Mouse (Mus musculus) cerebellum, adult 11 months (tissue): ENCODE measurements around the gene Cdc42ep3.

ENCODE experiments used
- DNase-seq: peaks from one replicate; pipeline ENCODE4 v3.0.0; 2022

Gene Cdc42ep3

DNA sequence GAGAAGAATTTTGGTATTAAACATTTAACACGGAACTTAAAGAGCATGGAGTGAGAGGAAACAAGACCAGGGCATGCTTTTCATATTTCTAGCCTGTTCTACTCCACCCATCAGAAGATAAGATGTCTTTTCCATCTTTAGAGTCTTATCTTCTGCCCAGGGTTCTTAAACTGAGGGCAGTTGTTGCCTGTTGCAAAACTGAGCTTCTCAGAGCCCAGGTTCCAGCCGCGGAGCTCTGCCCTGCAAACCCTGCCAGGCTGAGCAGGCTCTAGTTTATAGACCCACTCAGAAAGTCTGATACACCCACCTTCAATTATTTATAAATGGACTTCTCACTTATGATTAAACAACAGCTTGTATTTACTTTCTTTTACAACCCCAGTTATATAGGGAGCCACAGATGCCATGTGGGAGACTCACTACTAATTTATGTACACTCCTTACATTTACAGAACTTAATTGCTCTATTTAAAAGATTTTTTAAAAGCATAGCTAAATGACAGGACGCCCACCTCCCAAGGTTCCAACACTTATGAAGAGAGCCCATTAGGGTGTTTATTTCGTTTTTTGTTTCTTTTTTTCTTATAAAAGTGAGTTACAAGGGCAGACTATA is 11.5 kb downstream of the Cdc42ep3 start:
- no peak for DNase-seq

DNA sequence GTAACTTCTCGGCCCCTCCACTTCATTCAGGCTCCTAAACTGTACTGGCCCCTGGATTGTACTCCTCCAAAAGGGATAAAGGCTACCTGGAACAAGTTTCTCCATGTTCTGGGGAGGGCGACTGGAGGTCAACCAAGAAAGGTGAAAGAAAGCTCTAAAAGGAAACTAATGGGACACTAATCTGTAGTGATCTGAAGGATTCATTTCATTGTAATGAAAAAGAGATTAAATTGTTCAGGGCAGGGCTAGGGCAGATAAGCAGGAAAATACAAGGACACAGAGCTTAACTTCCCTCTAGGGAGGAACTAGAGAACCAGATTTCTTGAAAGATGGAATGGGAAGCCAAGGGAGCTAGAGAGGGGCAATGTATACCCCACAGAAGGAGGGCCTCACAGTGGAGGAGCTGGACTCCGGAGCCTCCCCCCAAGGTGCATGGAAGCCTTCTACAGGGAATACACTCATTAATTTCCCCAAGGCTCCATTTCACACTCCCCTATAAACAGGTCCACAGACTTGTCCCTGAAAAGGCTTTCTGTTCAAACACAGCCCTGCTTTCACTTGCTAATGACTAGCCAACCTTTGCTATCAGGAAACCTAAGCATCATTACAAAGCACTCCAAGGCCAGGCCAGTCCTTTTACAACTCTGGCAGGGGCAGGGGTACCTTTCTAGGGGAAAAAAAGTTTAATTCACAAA is 12.1 kb downstream of the Cdc42ep3 start:
- DNase-seq = no peak

DNA sequence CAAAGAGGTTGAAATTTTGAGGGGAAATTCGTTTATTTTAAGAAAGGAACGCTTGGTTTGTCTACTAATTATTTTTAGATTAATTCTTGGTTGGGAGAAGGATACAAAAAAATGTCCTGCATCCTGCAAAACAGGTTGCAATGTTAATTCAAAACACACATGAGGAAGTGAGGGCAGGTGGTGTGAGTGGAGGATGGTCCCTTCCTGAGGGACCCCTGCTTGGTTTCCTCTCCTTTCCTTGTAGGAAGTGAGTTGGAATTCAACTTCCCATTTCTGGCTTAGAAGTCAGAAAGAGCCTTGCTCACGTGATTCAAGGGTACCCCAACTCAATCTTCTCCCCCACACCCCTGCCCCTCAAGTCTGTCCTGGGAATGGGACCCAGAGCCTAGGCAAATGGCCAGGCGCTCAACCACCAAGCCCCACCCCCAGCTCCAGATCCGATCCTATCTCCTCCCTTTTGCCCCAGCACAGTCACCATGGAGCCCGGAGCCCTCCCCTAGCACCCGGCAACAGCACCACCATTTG is 12.9 kb downstream of the Cdc42ep3 start:
- no peak for DNase-seq

DNA sequence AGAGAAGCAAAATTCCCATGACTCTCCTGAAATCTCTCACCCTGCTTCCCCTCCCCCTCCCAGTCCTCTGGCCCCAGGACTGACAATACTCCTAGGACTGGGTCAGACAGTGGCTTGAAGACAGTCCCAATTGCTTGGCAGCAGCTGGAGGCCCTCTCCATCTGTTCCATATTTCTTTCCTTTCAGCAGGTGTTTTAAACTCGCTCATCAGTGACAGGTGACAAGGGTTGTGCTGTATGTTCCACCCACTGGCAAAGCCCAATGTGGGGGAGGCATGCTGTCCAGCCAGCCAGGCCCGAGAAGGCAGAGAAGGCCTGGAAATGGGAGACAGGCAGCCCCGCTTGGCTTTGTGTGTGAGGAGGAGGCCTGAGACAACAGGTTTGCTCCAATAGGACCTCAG is 17.4 kb downstream of the Cdc42ep3 start:
- no peak for DNase-seq

DNA sequence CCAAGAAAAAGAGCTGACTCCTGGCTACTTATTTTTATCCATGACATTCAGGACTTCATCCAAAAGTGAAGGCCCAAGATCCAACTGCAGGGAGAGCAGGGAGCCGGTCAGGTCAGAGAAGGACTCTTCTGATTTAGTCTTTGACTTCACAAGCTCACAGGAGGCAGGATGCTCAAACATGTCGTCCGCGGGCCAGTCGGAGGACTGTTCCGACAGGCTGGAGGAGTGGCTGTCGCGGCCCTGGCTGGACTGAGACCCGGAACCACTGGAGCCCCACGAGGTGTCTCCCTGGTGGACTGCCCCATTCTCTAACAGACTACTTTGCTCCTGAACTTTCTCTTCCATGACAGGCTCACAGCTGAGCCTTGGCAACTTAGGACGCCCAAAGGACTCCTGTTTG is 20.2 kb downstream of the Cdc42ep3 start:
- no peak for DNase-seq

DNA sequence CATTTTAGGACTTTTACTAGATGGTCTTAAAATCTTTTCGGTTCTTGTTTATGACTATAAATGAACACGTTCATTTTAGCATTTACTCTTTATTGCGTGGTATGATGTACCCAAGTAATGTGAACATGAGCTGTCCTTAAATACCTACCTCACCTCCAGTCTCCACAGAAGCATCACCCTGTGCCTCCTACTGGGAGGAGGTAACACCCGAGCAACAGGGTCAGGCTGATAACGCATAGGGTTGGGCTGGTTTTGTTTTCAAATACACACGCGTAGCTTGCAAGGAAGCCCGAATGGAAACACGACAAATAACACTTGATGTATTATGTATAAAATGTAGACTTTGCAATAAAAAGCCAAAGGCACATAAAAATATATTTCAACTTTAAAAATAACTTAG is 21.2 kb downstream of the Cdc42ep3 start:
- no peak for DNase-seq

DNA sequence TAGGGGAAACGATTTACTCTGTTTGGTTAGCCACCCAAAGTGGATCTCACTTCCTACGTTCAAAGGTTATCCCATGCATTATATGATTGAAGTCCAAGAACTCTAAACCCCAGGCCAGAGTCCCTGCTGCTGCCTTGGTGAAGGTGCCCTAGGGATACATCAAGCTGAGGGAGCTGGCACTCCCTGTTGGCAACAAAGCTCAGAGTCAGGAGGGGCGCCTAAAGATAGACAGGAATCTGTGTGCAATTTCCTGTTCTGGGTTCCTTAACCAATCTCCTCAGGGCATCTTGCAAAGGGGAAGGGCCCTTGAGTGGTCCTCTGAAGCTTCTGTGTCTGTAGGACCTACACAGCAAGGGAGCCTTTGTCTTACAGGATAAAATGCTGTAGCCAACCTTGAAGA is 22.0 kb downstream of the Cdc42ep3 start:
- no peak for DNase-seq

DNA sequence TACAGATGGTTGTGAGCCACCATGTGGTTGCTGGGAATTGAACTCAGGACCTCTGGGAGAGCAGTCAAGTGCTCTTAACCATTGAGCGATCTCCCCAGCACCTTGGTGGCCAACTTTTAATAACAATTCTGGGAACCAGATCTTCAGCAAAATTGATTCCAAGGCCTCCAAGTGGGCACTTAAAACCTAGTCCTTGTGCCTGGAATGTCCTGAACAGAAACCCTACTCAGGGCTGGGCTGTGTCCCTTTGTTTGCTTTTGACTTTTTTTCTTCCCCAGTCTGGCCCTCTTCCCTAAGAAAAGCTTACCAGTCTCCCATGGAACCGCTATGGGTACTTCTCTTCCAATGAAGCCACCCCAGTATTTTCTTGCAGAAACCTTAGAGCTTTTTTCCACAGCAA is 24.5 kb downstream of the Cdc42ep3 start:
- no peak for DNase-seq

DNA sequence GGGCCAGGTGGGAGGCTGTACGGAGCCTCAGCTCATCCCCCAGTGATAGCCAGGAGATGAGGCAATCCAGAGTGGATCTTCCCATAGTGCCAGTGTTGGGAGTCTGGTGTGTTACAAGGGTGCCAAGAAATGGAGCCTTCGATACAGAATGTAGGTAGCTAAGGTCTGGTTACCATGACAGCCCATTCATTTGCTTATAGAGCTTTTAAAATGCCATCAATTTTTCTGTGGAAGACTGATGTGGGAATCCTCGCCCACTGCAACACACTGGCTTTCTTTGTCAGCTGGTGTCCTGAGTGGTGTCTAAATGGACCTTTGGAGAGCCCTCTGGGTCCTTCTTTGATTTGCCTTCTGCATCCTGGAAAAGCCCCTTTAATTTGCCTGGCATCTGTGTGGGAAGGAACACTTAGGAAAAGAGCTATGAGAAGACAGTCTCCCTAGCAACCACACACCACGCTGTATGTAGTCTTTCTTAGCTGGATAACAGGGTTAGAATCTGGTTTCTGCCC is 28.0 kb downstream of the Cdc42ep3 start:
- no peak for DNase-seq

DNA sequence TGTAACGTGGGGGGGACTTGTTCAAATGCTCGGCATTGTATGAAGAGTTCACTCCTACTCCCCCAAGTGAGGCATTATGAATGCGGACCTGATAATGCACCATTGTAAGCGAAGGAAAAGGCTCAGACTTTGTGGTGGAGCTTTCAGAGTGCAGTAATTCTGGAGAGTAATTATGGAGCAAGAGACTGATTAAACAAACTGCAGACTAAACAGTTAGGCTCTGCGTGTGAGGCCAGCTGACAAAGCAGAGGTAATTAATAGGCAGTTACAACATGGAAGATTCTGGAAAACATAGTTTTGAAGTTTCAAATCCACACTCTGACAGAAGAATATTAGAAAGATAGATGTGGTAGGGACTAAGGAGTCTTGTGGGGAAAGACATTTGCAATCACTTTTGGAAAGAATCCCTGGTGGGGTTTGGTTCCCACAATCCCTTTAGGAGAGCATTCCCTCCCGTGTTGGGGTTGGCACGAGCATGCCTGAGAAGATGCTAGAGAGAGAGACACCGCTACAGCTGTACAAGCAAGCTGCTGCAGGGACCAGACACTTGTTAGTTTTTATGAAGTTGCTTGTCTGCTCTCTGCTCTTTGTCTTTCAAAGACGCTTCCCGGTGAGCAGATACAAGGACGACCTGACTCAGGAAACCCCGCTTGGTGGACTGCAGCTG is 37.7 kb downstream of the Cdc42ep3 start:
- DNase-seq = no peak

DNA sequence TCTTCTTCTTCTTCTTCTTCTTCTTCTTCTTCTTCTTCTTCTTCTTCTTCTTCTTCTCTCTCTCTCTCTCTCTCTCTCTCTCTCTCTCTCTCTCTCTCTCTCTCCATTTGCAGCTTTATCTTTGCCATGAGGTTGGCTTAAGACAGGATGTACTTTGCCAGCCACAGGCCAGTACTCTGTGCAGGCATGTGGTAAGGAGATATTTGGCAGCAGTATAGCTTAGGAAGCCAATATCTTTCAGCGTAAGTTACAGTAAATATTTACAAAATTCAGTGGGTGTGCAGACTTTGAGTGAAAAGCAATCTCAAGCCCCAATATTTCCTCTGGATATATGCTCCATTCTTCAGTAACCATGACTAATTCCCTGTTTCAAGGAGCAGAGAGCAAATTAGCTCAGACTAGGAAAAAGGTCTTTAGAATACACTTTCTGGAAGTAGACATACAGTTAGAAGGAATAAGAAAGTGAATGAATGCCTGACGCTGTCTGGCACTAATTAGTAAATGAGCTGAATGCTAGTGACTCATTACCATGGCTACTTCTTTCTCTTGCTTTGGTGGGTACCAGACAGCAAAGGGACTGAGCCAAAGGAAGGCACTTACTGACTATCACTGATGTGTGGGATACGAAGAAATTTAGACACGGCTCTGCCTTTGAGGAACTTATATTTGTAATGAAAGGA is 39.3 kb downstream of the Cdc42ep3 start:
- DNase-seq = no peak

DNA sequence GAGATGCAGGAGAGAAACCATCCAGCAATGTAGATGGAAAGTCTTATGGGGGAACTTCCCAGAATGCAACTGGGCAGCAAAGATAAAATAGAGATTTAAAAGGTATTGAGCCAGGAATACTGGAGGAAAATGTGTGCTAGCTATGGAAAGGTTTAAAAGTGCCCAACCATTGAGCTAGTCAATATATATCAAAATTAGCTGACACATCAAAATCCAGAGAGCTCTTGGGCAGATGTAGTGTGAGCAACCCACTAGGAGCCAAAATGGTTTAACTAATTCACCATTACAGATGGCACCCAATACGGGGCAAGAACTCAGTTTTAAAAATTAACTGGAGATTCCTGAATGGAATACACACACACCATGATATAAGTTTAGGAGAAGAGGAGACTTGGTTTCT is 44.4 kb downstream of the Cdc42ep3 start:
- DNase-seq = no peak

DNA sequence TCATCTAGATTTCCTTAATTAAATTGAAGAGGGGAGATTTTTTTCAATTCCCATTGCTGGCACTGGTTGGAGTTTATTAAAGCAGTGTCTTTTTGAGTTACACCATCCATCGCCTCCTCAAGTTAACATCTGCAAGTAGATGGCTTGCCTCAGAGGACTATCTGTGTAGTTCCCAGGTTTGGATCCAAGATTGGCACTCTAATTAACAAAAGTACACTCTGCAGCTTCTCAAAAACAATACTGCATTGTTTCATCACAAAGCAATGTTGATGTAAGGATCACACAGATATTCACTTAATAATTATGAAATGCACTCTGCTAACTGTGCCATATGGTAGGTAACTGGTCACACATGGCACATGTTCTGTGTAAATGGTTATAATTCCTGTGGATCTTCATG is 45.4 kb downstream of the Cdc42ep3 start:
- DNase-seq = no peak

DNA sequence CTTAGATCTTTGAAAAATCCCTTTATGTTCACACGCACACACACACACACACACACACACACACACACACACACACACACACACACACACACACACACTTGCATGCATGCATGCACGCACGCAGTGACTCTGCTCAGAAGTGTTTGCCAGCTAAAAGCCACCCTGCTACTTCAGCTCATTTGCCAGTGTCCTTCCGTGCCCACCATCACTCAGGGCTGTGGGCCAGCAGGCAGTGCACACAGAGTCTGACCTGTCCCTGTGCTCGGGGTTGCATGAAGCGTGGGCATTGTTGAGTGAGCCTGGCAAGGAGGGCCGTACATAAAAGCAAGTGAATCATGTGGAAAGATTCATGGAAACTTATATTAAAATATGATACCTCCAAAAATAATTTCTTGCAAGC is 49.2 kb downstream of the Cdc42ep3 start:
- DNase-seq = no peak

DNA sequence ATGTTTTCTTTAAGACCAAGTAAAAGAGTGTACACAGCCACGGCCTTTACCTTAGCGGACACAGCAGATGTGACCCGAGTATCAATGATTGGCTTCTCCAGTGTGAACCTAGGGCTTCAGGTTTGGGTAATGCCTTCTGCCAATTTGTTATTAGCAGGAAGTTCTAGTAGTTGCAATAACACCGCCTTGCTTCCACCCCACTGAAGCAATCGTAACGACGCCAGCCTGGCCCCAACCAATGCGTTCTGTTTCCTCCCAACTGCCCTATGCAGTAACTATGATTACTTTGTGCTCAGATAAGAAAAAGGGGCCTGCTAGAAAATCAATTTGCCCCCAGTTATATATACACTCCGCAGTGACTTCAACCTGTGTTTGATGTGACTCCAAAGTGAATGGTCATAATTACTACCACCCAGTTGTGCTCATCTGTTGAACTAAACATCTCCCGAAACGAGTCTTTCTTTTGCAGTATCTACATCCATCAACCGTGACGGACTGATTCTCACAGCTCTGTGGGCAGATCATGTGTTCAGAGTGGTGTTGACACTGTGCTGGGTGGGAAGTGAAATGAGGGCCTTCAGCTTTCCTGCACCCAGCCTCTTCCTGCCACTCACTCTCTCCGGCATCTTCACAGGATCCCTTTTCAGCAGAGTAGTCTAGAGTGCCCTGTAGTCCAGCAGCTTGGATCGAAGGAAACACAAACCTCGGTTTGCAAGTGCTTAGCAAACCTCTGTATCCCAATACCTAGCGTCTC is 51.0 kb downstream of the Cdc42ep3 start:
- no peak for DNase-seq

DNA sequence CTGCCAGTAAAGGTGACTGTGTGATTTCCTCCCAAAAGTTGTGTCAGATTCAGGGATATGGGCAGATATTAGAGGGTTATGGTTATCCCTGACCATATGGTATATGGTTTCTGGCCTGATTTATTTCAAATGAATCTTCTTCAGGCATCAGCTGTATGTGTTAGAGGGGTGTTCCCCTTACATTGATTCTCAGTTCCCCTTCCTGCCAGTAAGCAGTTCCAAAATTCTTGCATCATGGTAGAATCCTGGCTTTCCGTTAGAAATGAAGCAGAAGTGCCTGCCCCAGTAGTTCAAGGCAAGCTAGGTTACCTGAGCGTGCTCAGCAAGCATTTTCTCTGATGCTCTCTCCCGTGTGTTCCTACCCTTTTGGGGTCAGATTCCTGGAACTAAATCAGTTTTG is 51.7 kb downstream of the Cdc42ep3 start:
- no peak for DNase-seq

DNA sequence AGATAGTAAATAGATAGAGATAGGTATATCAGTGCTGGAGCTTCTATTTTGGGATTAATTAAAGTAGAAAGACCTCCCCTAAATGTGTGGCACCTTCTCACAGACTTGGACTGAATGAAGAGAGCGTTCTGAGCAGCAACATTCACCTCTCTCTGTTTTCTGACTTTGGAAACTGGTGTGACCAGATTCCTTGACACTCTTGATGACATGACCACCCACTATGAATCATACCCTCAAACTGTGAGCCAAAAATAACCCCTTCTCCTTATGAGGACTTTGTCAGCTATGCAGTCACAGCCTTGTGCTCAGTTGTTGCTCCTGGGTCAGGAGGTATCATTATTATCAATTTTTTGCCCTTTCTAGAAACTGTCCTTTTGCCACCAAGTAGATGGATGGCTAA is 55.0 kb downstream of the Cdc42ep3 start:
- DNase-seq = no peak

DNA sequence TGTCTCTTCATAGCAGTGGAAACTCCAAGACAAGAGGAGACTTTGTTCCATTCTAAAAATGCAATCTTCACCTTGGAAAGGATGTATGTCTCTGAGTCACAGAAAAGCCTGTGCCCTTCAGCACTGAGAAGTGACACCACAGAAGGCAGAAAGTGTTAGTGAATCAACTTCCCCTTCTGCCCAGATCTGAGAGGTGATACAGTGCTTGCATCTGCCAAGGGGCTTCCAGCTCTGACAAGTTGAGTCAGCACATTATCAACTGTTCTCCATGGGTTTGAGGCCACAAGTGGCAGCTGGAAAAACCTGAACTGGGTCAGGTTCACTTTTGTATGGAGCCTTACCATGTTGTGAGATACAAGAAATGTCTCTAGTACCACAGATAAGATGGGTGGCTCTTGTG is 55.9 kb downstream of the Cdc42ep3 start:
- no peak for DNase-seq

DNA sequence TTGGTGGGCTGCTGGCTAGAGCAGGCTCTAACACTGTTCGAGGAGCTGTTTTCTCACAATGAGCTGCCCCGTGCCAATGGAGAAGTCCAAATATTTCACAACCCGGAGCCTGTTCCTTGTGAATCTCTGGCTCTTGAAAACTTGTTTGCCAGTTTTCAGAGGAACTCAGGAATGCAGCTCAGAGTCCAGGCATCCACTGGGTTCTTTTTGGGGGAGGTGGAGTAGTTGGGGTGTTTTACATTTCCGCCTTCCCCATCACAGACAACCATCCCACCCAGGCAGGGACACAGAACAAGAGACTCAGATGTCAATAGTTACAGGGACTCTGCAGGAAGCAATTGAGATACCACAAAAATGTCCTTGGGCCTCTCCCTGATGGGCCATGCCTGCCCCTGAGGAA is 59.0 kb downstream of the Cdc42ep3 start:
- no peak for DNase-seq

DNA sequence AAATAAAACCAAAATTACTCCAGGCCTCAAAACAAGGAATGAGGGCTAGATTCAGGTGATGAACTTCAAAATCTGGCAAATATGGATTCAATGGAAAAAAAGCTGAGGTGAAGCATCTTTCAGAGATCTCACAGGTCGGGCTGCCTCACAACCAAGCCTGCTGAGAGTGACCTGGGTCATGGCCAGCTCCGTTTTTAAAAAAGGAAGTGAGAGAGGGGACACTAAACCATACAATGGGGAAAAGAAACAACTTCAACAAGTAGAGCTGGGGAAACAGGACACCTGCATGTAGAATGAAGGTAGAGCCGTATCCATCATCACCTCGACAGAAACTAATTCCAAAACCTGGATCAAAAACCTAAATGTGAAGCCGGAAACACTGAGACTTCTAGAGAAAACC is 63.2 kb downstream of the Cdc42ep3 start:
- no peak for DNase-seq

DNA sequence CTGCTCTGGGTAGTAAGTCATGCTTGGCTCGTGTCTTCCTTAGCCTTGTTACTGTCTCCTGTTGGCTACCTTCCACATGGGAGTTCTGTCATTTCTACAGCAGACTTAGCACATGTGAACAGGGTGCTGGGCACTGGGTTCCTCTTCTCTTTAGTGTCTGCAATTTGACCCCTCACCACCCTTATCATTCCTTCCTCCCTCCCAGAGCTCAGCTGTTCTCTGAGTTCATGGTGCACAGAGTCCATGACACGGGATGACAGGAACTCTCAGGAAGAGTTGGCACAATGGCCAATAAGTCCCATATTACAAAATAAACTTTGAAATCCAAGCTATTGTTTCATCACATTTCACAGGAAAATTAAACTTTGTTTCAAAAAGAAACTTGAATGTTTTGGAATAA is 64.2 kb downstream of the Cdc42ep3 start:
- DNase-seq = no peak

DNA sequence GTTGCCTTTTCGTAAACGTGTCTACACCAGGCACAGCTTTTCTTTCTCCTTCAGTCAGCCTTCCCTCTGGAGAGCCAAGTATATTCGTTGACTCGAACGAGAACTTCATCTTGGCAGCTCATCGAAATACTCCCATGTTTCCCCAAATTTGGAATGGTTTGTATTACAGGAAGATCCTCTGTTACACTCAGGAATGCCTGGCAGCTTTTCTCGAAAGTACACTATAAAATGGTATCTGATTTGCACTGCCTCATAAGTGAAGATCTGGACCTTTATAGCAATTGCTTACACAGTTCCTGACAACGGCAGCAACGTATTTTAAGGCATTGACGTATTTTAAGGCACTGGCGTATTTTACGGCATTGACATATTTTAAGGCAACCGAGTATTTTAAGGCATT is 67.6 kb downstream of the Cdc42ep3 start:
- DNase-seq = no peak
